Mouse (Mus musculus): ENCODE measurements at regions not wholly inside any gene's neighbourhood (a gene's known extent, or its start where the extent isn't known, plus 50 kb on each side); places are given as distances from the start of the nearest gene placed in this dataset.

GRCm38 (mm10) chr5:133631812-133632211 lies 467.7 kb upstream of the Castor2 start:
- intact Hi-C loops (cut with DNase I) = no loop called here
- DNase-seq (ENCODE audit: low spot score in 2 of 2) = no peak

DNA sequence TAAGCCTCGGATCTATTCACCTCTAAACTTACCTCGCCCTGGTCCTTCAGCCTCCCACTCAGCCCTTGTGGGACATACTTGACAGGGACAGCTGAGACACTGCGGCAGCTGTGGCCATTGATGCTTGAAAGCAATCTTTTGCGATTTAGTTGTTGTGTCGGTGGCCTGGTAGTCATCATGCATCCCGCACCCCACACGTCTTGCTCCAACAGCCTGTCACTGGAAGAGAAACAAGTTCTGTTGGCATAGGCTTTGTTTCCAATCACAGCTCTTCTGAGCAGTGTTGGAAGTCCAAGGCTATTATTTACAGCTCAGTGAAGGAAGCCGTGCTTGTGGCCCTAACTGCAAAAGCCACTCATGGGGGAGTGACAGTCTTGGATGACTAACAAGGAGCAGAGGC lies 480.2 kb upstream of the Castor2 start:
- intact Hi-C loops (cut with DNase I) = no loop called here
- DNase-seq (ENCODE audit: low spot score in 2 of 2) = no peak

- intact Hi-C loops (cut with DNase I) = no loop called here
- no peak for DNase-seq (ENCODE audit: low spot score in 2 of 2)
Observed at GRCm38 (mm10) chr5:133601241-133601739, 498.2 kb upstream of the Castor2 start.

- no peak for DNase-seq (ENCODE audit: low spot score in 2 of 2)
- intact Hi-C loops (cut with DNase I) = no loop called here
Observed at GRCm38 (mm10) chr5:133600630-133601029, 498.9 kb upstream of the Castor2 start.

DNA sequence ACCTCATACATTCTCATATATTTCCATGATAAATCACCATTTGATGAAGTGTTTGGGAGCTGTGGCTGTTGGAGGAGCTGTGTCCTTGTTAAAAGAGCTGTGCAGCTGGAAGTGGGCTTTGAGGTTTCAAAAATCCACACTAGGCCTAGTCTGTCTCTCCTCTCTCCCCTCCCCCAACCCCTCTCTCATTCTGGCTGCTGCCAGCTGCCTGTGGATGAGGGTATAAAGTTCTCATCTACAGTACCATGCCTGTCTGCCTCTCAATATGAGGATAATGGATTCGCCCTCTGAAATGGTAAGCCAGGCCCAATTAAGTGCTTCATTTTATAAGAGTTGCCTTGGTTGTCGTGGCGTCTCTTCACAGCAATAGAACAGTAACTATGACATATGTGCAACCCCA lies 501.4 kb upstream of the Castor2 start:
- DNase-seq (ENCODE audit: low spot score in 2 of 2) = no peak
- intact Hi-C loops (cut with DNase I) = loop anchor here (10.0 kb wide), 1 partner anchor 1033 kb away; no protein-coding TSS in a partner anchor

DNA sequence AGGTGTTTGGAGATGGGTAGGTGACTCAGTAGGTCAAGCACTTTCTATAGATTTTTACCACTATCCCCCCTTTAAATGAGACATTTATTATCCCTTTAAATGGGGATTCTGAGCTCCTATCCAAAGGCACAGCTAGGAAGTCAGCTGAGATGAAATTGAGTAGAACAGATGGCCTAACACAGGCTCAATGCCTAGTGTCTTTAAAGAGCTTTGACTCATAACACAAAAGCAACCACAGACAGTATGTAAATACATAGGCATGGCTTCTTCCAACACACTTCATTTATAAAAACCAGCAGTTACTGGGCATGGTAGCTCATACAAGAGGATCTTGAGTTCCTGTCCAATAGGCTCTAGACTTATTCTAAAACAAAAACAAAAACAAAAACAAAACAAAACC lies 513.0 kb upstream of the Castor2 start:
- no peak for DNase-seq (ENCODE audit: low spot score in 2 of 2)
- intact Hi-C loops (cut with DNase I) = loop anchor here (10.0 kb wide), 1 partner anchor 1352 kb away; no protein-coding TSS in a partner anchor

- DNase-seq (ENCODE audit: low spot score in 2 of 2) = peak; percentile 42 to 49
- intact Hi-C loops (cut with DNase I) = loop anchor here (10.0 kb wide), 1 partner anchor 1350 kb away; no protein-coding TSS in a partner anchor
Observed at GRCm38 (mm10) chr5:133585181-133585580, 514.3 kb upstream of the Castor2 start.

GRCm38 (mm10) chr5:133576595-133576994 lies 522.9 kb upstream of the Castor2 start:
- intact Hi-C loops (cut with DNase I) = no loop called here
- no peak for DNase-seq (ENCODE audit: low spot score in 2 of 2)

- DNase-seq (ENCODE audit: low spot score in 2 of 2) = no peak
- intact Hi-C loops (cut with DNase I) = no loop called here
Observed at GRCm38 (mm10) chr5:133569096-133569495, 530.4 kb upstream of the Castor2 start.

- intact Hi-C loops (cut with DNase I) = no loop called here
- no peak for DNase-seq (ENCODE audit: low spot score in 2 of 2)
Observed at GRCm38 (mm10) chr5:133566506-133566905, 533.0 kb upstream of the Castor2 start.

GRCm38 (mm10) chr5:133550657-133551056 lies 548.9 kb upstream of the Castor2 start:
- no peak for DNase-seq (ENCODE audit: low spot score in 2 of 2)
- intact Hi-C loops (cut with DNase I) = no loop called here

DNA sequence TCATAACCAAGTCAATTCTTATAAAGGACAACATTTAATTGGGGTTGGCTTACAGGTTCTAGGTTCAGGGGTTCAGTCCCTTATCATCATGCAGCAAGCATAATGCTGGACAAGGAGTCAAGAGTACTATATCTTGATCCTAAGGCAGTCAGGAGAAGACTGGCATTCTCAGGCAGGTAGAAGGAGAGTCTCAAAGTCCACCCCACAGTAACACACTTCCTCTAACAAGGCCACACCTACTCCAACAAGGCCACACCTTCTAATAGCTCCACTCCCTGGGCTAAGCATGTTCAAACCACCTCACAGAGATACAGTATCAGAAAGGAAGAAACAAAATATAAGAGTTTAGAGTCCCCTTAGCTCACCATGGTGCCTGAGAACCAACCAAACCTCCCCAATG lies 557.3 kb upstream of the Castor2 start:
- intact Hi-C loops (cut with DNase I) = no loop called here

DNA sequence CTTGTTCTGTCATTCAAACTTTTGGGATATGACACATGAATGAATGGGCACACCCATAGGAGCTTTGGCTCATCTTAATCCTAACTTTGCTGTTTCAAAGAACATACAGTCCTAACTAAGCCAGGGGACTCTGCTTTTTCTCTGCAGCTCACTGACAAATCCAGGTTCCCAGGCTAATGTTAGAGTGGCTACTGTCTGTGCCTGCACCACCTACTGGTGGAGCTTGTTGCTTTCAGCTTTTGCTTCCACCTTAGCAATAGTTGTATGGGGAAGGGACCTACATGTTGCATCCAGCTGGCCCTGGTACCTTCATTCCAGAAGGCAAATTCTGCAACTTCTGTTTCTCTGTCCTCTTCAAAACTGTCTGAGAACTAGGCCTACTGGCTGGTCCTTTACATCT lies 566.8 kb upstream of the Castor2 start:
- intact Hi-C loops (cut with DNase I) = no loop called here
- peak; percentile 5 to 9 for DNase-seq (ENCODE audit: low spot score in 2 of 2)

More for the DNA sequence above, 557.3 kb upstream of the Castor2 start:
- no peak for DNase-seq (ENCODE audit: low spot score in 2 of 2)

DNA sequence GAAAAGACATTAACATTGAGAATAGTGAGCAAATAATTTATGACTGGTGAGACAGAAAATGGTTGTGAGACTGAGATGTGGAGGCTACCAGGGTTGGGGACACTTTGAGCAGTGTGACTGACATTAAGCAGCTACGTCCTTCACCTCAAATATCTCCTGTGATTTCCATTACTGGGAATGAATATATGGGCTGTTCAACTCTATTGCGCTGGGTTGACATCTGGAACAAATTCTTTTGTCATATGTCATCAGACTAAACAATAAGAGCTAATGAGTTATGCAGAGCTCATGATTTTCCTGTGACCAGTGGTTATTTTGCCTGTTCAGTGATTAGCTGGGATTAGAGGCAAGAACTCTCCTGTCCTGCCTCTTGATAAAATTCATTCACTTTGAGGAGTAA lies 593.9 kb upstream of the Castor2 start:
- no peak for DNase-seq (ENCODE audit: low spot score in 2 of 2)
- intact Hi-C loops (cut with DNase I) = no loop called here

- intact Hi-C loops (cut with DNase I) = no loop called here
- DNase-seq (ENCODE audit: low spot score in 2 of 2) = peak; percentile 70 to 72
Observed at GRCm38 (mm10) chr5:133487806-133488290, 611.7 kb upstream of the Castor2 start.

GRCm38 (mm10) chr5:133482291-133483086 lies 617.0 kb upstream of the Castor2 start:
- DNase-seq (ENCODE audit: low spot score in 2 of 2) = peak; percentile 10 to 33
- intact Hi-C loops (cut with DNase I) = no loop called here

GRCm38 (mm10) chr5:133479205-133479604 lies 620.3 kb upstream of the Castor2 start:
- no peak for DNase-seq (ENCODE audit: low spot score in 2 of 2)
- intact Hi-C loops (cut with DNase I) = no loop called here

GRCm38 (mm10) chr5:133453349-133454049 lies 646.0 kb upstream of the Castor2 start:
- intact Hi-C loops (cut with DNase I) = no loop called here
- peak; percentile 45 to 47 for DNase-seq (ENCODE audit: low spot score in 2 of 2)

- intact Hi-C loops (cut with DNase I) = no loop called here
- DNase-seq (ENCODE audit: low spot score in 2 of 2) = no peak
Observed at GRCm38 (mm10) chr5:133449926-133450325, 649.6 kb upstream of the Castor2 start.

GRCm38 (mm10) chr5:133400826-133401225 lies 698.7 kb upstream of the Castor2 start:
- intact Hi-C loops (cut with DNase I) = no loop called here
- DNase-seq (ENCODE audit: low spot score in 2 of 2) = no peak

DNA sequence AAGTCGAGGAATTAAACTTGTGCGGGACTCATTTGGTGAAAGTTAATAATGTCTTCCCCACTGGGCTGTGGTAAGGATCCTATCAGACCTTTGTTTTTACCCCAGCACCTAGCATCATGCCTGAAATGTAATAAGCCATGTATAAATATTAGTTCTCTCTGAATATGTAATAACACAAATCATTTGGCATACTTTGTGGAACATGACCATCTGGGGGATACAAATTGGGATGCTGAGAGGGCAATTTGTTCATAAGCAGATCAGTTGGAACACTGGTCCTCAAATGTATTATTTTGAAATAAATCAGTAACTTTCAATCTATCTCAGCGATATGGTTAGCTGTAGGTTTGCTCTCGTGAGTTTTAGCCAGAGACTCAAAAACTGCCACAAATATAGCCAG lies 709.6 kb upstream of the Castor2 start:
- intact Hi-C loops (cut with DNase I) = no loop called here
- DNase-seq (ENCODE audit: low spot score in 2 of 2) = no peak

Data from left cerebral cortex, postnatal 36 days (tissue).